Mouse (Mus musculus) hindbrain, embryonic 11.5 days (tissue): ENCODE results near the gene Ddi2. TPM values are rescaled to one million over a fixed set of nuclear protein-coding genes. Genes with fewer than 3 reads are reported as not detected.

Experiments used
- ATAC-seq: fragments of 200-750 bp; cut with Nextera tagmentation; 2 replicates; pipeline ENCODE4 v1.8.0; 2017; ENCODE audit warnings: mild to moderate bottlenecking, moderate TSS enrichment, moderate library complexity; ENCODE audit not compliant: low FRiP score
- DNase-seq: peaks from one replicate; pipeline ENCODE4 v3.0.0-alpha.2; 2015; ENCODE audit warnings: low spot score
- H3K27ac ChIP-seq: fragments of 300-500 bp; sonication (generic); 2 replicates; pipeline ENCODE4 v1.5.1; 2014; ENCODE audit warnings: mild to moderate bottlenecking, low read depth, low read length
- H3K27me3 ChIP-seq: fragments of 300-500 bp; sonication (generic); 2 replicates; pipeline ENCODE4 v1.6.1; 2014; ENCODE audit warnings: mild to moderate bottlenecking, low read length, moderate library complexity, mixed read lengths; ENCODE audit not compliant: control insufficient read depth, insufficient read depth
- H3K36me3 ChIP-seq: fragments of 300-500 bp; sonication (generic); 2 replicates; pipeline ENCODE4 v1.6.1; 2014; ENCODE audit warnings: mild to moderate bottlenecking, low read length, moderate library complexity, mixed read lengths; ENCODE audit not compliant: control insufficient read depth, insufficient read depth
- H3K4me1 ChIP-seq: fragments of 300-500 bp; sonication (generic); replicated peaks from 2 replicates; pipeline ENCODE4 v1.6.1; 2014; ENCODE audit warnings: low read length, mixed read lengths; ENCODE audit not compliant: control insufficient read depth, insufficient read depth
- H3K4me2 ChIP-seq: fragments of 300-500 bp; sonication (generic); replicated peaks from 2 replicates; pipeline ENCODE4 v1.6.1; 2014; ENCODE audit warnings: mild to moderate bottlenecking, low read depth, low read length
- H3K4me3 ChIP-seq: fragments of 300-500 bp; sonication (generic); 2 replicates; pipeline ENCODE4 v1.5.1; 2014; ENCODE audit warnings: low read depth, low read length
- H3K9ac ChIP-seq: fragments of 300-500 bp; sonication (generic); 2 replicates; pipeline ENCODE4 v1.6.1; 2014; ENCODE audit warnings: low read depth, low read length
- H3K9me3 ChIP-seq: fragments of 300-500 bp; sonication (generic); 2 replicates; pipeline ENCODE4 v1.6.1; 2016; ENCODE audit warnings: low read length; ENCODE audit not compliant: control insufficient read depth
- WGBS: fragments of 180-500 bp; shearing (Covaris S2); extraction: QIAGEN DNeasy Blood & Tissue Kit; methylation state at CpG from one replicate; pipeline ENCODE4 v1.1.7; 2014; 5-methylcytosine and 5-hydroxymethylcytosine counted together
- polyA plus RNA-seq: library from polyadenylated mRNA; unstranded; fragments of >200 nt; fragmentation: Nextera tagmentation; extraction: Ambion mirVana; gene quantifications from 2 replicates; pipeline ENCODE4 v1.2.1, GENCODE M21; 2014

Ddi2 gene
- polyA plus RNA-seq, 1 experiment from 2014 or later, result 15.0 TPM

- 95% methylated on average over 8 of the region's 8 CpGs for WGBS
- DNase-seq (no peak), ATAC-seq (no peak)
- Histone ChIP-seq H3K27me3 (no peaks in the 10 kb centered on the region), H3K27ac (no peak overlapping the region), H3K9me3 (no peaks in the 10 kb centered on the region), H3K4me1 (no peaks in the 10 kb centered on the region), H3K9ac (no peak overlapping the region), H3K4me2 (no peak overlapping the region), H3K36me3 (0 out of 2 replicates have a peak, but pooled peaks cover 6% of the 10 kb centered on the region), H3K4me3 (no peak overlapping the region)
Measured at GRCm38 (mm10) chr4:141688505-141688904, 34.7 kb downstream of the Ddi2 start.

GRCm38 (mm10) chr4:141686525-141686924 is 36.7 kb downstream of the Ddi2 start:
- no peaks in the 10 kb centered on the region for H3K4me1 ChIP-seq
- no peak overlapping the region for H3K27ac ChIP-seq
- ATAC-seq (no peak), DNase-seq (no peak)
- no peak overlapping the region for H3K4me2 ChIP-seq
- no peak overlapping the region for H3K9ac ChIP-seq
- 0 out of 2 replicates have a peak, but pooled peaks cover 4% of the 10 kb centered on the region for H3K36me3 ChIP-seq
- no peaks in the 10 kb centered on the region for H3K9me3 ChIP-seq
- 91% methylated on average over 8 of the region's 8 CpGs for WGBS
- H3K27me3 ChIP-seq, result no peaks in the 10 kb centered on the region
- no peak overlapping the region for H3K4me3 ChIP-seq

GRCm38 (mm10) chr4:141686093-141686492 is 37.1 kb downstream of the Ddi2 start:
- Histone ChIP-seq H3K27ac (no peak overlapping the region), H3K4me3 (no peak overlapping the region), H3K27me3 (no peaks in the 10 kb centered on the region), H3K4me2 (no peak overlapping the region), H3K4me1 (no peaks in the 10 kb centered on the region), H3K9ac (no peak overlapping the region), H3K9me3 (no peaks in the 10 kb centered on the region), H3K36me3 (0 out of 2 replicates have a peak, but pooled peaks cover 4% of the 10 kb centered on the region)
- no peak for ATAC-seq
- whole genome bisulfite sequencing, result 92% methylated on average over 3 of the region's 3 CpGs
- DNase-seq, result no peak

GRCm38 (mm10) chr4:141685499-141685898 is 37.7 kb downstream of the Ddi2 start, which contains the start of gene Rsc1a1:
Rsc1a1 (minus strand) TSS chr4:141685599.
- no peak within 1 kb of the TSS for H3K27ac ChIP-seq
- WGBS, result 92% methylated on average over 6 of the region's 6 CpGs
- no peaks in the 10 kb centered on the region for H3K9me3 ChIP-seq
- ATAC-seq, result no peak
- no peaks in the 10 kb centered on the region for H3K4me1 ChIP-seq
- no peaks in the 10 kb centered on the region for H3K27me3 ChIP-seq
- H3K9ac ChIP-seq, result no peak within 1 kb of the TSS
- no peak for DNase-seq
- no peak within 1 kb of the TSS for H3K4me2 ChIP-seq
- H3K36me3 ChIP-seq, result 0 out of 2 replicates have a peak, but pooled peaks cover 4% of the 10 kb centered on the region
- H3K4me3 ChIP-seq, result no peak within 1 kb of the TSS

GRCm38 (mm10) chr4:141682706-141683230 is 40.5 kb downstream of the Ddi2 start:
- H3K27ac ChIP-seq, result no peak overlapping the region; the same call in 1 of the 2 replicates
- H3K9ac ChIP-seq, result no peak overlapping the region
- H3K4me2 ChIP-seq, result no peak overlapping the region
- H3K9me3 ChIP-seq, result no peaks in the 10 kb centered on the region
- ATAC-seq (no peak), DNase-seq (no peak)
- no peak overlapping the region for H3K4me3 ChIP-seq
- H3K36me3 ChIP-seq, result 0 out of 2 replicates have a peak, but pooled peaks cover 4% of the 10 kb centered on the region
- H3K27me3 ChIP-seq, result no peaks in the 10 kb centered on the region
- 64% methylated on average over 12 of the region's 12 CpGs for WGBS
- no peaks in the 10 kb centered on the region for H3K4me1 ChIP-seq

GRCm38 (mm10) chr4:141681767-141682166 is 41.5 kb downstream of the Ddi2 start:
- Histone ChIP-seq H3K27me3 (no peaks in the 10 kb centered on the region), H3K36me3 (0 out of 2 replicates have a peak, but pooled peaks cover 4% of the 10 kb centered on the region), H3K27ac (no peak overlapping the region), H3K4me1 (no peaks in the 10 kb centered on the region), H3K4me3 (no peak overlapping the region), H3K9me3 (no peaks in the 10 kb centered on the region), H3K9ac (no peak overlapping the region), H3K4me2 (no peak overlapping the region)
- no peak for ATAC-seq
- DNase-seq, result no peak
- WGBS, result 66% methylated on average over 7 of the region's 7 CpGs

- Histone ChIP-seq H3K27me3 (no peaks in the 10 kb centered on the region), H3K4me3 (no peak overlapping the region), H3K9me3 (no peaks in the 10 kb centered on the region), H3K9ac (no peak overlapping the region), H3K36me3 (0 out of 2 replicates have a peak, but pooled peaks cover 4% of the 10 kb centered on the region), H3K4me2 (no peak overlapping the region), H3K4me1 (no peaks in the 10 kb centered on the region), H3K27ac (no peak overlapping the region)
- ATAC-seq (no peak), DNase-seq (no peak)
- 68% methylated on average over 12 of the region's 12 CpGs for WGBS
Measured at GRCm38 (mm10) chr4:141680892-141681291, 42.3 kb downstream of the Ddi2 start.

GRCm38 (mm10) chr4:141679016-141679415 is 44.2 kb downstream of the Ddi2 start:
- H3K36me3 ChIP-seq, result 0 out of 2 replicates have a peak, but pooled peaks cover 1% of the 10 kb centered on the region
- WGBS, result 90% methylated on average over 2 of the region's 2 CpGs

GRCm38 (mm10) chr4:141676462-141676979 is 46.7 kb downstream of the Ddi2 start:
- H3K27me3 ChIP-seq, result no peaks in the 10 kb centered on the region
- no peaks in the 10 kb centered on the region for H3K4me1 ChIP-seq
- H3K9ac ChIP-seq, result no peak overlapping the region
- H3K36me3 ChIP-seq, result no peaks in the 10 kb centered on the region
- no peak overlapping the region for H3K27ac ChIP-seq
- H3K4me3 ChIP-seq, result no peak overlapping the region
- WGBS, result 87% methylated on average over 5 of the region's 5 CpGs
- DNase-seq (no peak), ATAC-seq (no peak)
- H3K4me2 ChIP-seq, result no peak overlapping the region
- H3K9me3 ChIP-seq, result no peaks in the 10 kb centered on the region

More at GRCm38 (mm10) chr4:141679016-141679415, 44.2 kb downstream of the Ddi2 start:
- DNase-seq (no peak), ATAC-seq (no peak)
- H3K9ac ChIP-seq, result no peak overlapping the region
- no peaks in the 10 kb centered on the region for H3K4me1 ChIP-seq
- no peak overlapping the region for H3K4me2 ChIP-seq
- H3K9me3 ChIP-seq, result no peaks in the 10 kb centered on the region
- H3K4me3 ChIP-seq, result no peak overlapping the region
- H3K27ac ChIP-seq, result no peak overlapping the region
- H3K27me3 ChIP-seq, result no peaks in the 10 kb centered on the region
